Mouse (Mus musculus): ENCODE results near the gene Spty2d1. TPM values are rescaled to one million over a fixed set of nuclear protein-coding genes. Genes with fewer than 3 reads are reported as not detected.

Spty2d1 gene
- polyA plus RNA-seq, 1 experiment from 2014 or later = 12.8 TPM

GRCm38 (mm10) chr7:46969898-46970297 lies 38.3 kb downstream of the Spty2d1 start:
- Histone ChIP-seq H3K9me3 (peaks cover 7% of the 10 kb centered on the region; the same call in 1 of the 2 replicates), H3K4me3 (no peak overlapping the region), H3K36me3 (replicated peaks) (no peaks in the 10 kb centered on the region), H3K27ac (replicated peaks) (no peak overlapping the region), H3K27me3 (replicated peaks; ENCODE audit: low read depth, poor library complexity, severe bottlenecking) (no peaks in the 10 kb centered on the region), H3K4me1 (no peaks in the 10 kb centered on the region)
- no peak for DNase-seq (ENCODE audit: low spot score)
- 83% methylated on average over 4 of the region's 4 CpGs for WGBS

DNA sequence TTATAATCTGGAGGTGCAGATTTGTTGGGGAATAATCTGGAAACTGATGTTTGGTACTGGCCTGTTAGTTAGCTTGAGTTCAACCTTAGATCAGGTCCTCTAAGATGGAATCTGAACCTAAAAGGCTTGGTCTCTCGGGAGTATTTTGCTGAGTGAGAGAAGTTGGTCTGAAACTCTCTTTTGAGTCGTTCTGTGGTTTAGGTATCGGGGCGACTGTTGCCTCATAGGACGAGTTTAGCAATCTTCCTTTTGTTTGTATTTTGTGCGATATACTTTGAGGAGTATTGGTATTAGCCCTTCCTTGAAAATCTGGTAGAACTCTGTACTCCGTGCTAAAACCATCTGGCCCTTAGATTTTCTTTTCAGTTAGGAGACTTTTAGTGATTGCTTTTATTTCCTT lies 44.1 kb downstream of the Spty2d1 start:
- no peak for DNase-seq (ENCODE audit: low spot score)
- no peak overlapping the region for H3K27ac ChIP-seq (replicated peaks)
- H3K36me3 ChIP-seq (replicated peaks) = no peaks in the 10 kb centered on the region
- peaks cover 17% of the 10 kb centered on the region for H3K27me3 ChIP-seq (replicated peaks; ENCODE audit: low read depth, poor library complexity, severe bottlenecking)
- H3K4me3 ChIP-seq = no peak overlapping the region
- peaks cover 5% of the 10 kb centered on the region for H3K4me1 ChIP-seq
- 87% methylated on average over 7 of the region's 7 CpGs for WGBS
- no peaks in the 10 kb centered on the region for H3K9me3 ChIP-seq

GRCm38 (mm10) chr7:46962806-46963618 lies 45.2 kb downstream of the Spty2d1 start:
- Histone ChIP-seq H3K36me3 (replicated peaks) (no peaks in the 10 kb centered on the region), H3K4me1 (peaks cover 5% of the 10 kb centered on the region), H3K27me3 (replicated peaks; ENCODE audit: low read depth, poor library complexity, severe bottlenecking) (peaks cover 17% of the 10 kb centered on the region), H3K4me3 (no peak overlapping the region), H3K27ac (replicated peaks) (peak overlapping the region; percentile 75), H3K9me3 (no peaks in the 10 kb centered on the region)
- WGBS = 1% methylated on average over 9 of the region's 9 CpGs
- peak; percentile 80 for DNase-seq (ENCODE audit: low spot score)

DNA sequence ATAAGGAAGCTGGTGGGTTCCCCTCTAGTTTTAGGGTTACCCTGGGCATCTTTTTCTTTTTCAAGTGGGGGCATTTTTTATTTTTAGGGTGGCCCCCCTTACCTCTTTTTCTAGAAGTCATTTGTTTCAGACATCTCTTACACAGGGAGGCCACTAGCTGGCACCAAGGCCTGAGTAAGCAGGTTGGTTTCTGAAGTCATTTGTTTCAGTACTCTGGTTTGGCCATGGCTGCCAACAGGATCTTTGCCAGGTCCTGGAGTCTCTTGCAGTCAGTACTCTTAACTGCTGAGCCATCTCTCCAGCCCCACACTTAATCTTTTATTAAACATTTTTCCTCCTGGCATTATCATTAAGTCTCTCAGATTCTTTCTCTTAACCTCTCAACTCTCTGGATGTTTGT lies 46.1 kb downstream of the Spty2d1 start:
- H3K9me3 ChIP-seq = no peaks in the 10 kb centered on the region
- H3K36me3 ChIP-seq (replicated peaks) = no peaks in the 10 kb centered on the region
- H3K4me3 ChIP-seq = no peak overlapping the region
- no peak overlapping the region for H3K27ac ChIP-seq (replicated peaks)
- peaks cover 14% of the 10 kb centered on the region for H3K4me1 ChIP-seq
- peaks cover 17% of the 10 kb centered on the region for H3K27me3 ChIP-seq (replicated peaks; ENCODE audit: low read depth, poor library complexity, severe bottlenecking)
- DNase-seq (ENCODE audit: low spot score) = no peak

GRCm38 (mm10) chr7:46960991-46961390 lies 47.2 kb downstream of the Spty2d1 start:
- Histone ChIP-seq H3K36me3 (replicated peaks) (no peaks in the 10 kb centered on the region), H3K4me1 (peaks cover 15% of the 10 kb centered on the region), H3K27me3 (replicated peaks; ENCODE audit: low read depth, poor library complexity, severe bottlenecking) (peaks cover 17% of the 10 kb centered on the region), H3K4me3 (no peak overlapping the region), H3K27ac (replicated peaks) (no peak overlapping the region), H3K9me3 (no peaks in the 10 kb centered on the region)
- 70% methylated on average over 3 of the region's 3 CpGs for WGBS
- DNase-seq (ENCODE audit: low spot score) = no peak

- H3K36me3 ChIP-seq (replicated peaks) = peaks cover 18% of the 10 kb centered on the region
- peaks cover 17% of the 10 kb centered on the region for H3K27me3 ChIP-seq (replicated peaks; ENCODE audit: low read depth, poor library complexity, severe bottlenecking)
- DNase-seq (ENCODE audit: low spot score) = no peak
- no peaks in the 10 kb centered on the region for H3K9me3 ChIP-seq
- H3K4me1 ChIP-seq = peaks cover 15% of the 10 kb centered on the region
- 18% methylated on average over 9 of the region's 9 CpGs for WGBS
- H3K27ac ChIP-seq (replicated peaks) = peak overlapping the region; percentile 83; the same call in 1 of the 2 replicates
- peak overlapping the region; percentile 88 for H3K4me3 ChIP-seq
Measured at GRCm38 (mm10) chr7:46958853-46959252, 49.4 kb downstream of the Spty2d1 start.

DNA sequence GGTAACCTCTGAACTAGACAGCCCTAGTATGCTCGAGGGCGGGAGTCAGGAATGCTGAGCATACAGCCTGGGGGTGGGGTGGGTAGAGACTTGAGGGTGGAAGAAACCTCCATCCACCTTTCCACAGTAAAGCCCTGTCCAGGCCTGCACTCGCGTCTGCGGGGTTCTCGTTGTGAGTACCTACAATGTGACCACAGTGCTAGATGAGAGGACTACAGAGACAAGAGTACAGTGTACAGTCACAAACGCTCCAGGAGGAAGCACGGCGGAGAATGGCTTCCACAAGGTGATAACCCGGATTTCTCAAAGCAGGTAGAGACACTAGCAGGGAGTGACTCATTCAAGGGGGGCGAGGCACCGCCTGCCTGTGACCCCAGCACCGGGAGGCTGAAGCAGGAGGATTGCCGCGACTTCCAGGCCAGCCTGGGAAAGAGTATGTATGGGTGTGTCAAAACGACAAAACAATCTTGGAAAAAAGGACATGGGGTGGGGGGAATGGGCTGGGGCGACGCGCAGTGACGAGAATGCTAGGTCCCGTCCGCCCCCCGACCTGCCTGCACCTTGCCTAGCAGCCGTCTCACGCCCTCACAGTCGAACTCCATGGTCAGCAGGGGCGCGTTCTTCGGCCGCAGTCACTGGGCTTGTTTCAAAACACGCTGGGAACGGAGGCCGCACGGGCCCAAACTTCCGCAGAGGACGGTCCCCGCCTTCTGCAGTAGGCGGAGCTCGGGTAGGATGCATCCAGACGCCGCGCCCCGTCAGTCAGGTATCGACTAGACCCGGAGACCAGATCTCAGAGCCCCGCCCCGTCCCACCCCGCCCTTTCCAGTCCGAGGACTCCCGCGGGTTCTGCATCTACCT lies 50.1 kb downstream of the Spty2d1 start, which contains the start of gene Uevld:
Gene Uevld (minus strand): TSS at position 697 of the 861 bp plus-strand sequence.
- peak within 1 kb of the TSS; percentile 88 for H3K4me3 ChIP-seq
- H3K36me3 ChIP-seq (replicated peaks) = peaks cover 26% of the 10 kb centered on the region
- DNase-seq (ENCODE audit: low spot score) = peak; percentile 96
- WGBS = 1% methylated on average over 51 of the region's 51 CpGs
- peaks cover 14% of the 10 kb centered on the region for H3K4me1 ChIP-seq
- H3K27me3 ChIP-seq (replicated peaks; ENCODE audit: low read depth, poor library complexity, severe bottlenecking) = peaks cover 17% of the 10 kb centered on the region
- no peaks in the 10 kb centered on the region for H3K9me3 ChIP-seq
- H3K27ac ChIP-seq (replicated peaks) = peak within 1 kb of the TSS; percentile 83

Other genes starting within 250 kb of the Spty2d1 start
- gene Hps5, start 212.3 kb downstream of the Spty2d1 start, polyA plus RNA-seq (2016; fragmentation: Nextera tagmentation; extraction: Ambion mirVana) = 17.6 and 19.2 TPM in 2 replicates
- gene Gtf2h1, start 212.3 kb downstream of the Spty2d1 start, polyA plus RNA-seq (2016; fragmentation: Nextera tagmentation; extraction: Ambion mirVana) = 49.3 and 50.6 TPM in 2 replicates
- 2,643 and 3,168 TPM in 2 replicates for gene Ldha, start 166.9 kb downstream of the Spty2d1 start, polyA plus RNA-seq (2016; fragmentation: Nextera tagmentation; extraction: Ambion mirVana)
- gene Ldhc, start 147.2 kb downstream of the Spty2d1 start, polyA plus RNA-seq (2016; fragmentation: Nextera tagmentation; extraction: Ambion mirVana) = 0.31 TPM in 1 of 2 replicates, not detected in the other
- 260 and 265 TPM in 2 replicates for gene Tsg101, start 88.4 kb downstream of the Spty2d1 start, polyA plus RNA-seq (2016; fragmentation: Nextera tagmentation; extraction: Ambion mirVana)
- gene Uevld, start 49.9 kb downstream of the Spty2d1 start, polyA plus RNA-seq (2016; fragmentation: Nextera tagmentation; extraction: Ambion mirVana) = 12.7 TPM in 2 replicates
- not detected in 2 replicates for gene Gm9999, start 24.8 kb downstream of the Spty2d1 start, polyA plus RNA-seq (2016; fragmentation: Nextera tagmentation; extraction: Ambion mirVana)
- 11.3 and 11.7 TPM in 2 replicates for gene Tmem86a, start 42.2 kb upstream of the Spty2d1 start, polyA plus RNA-seq (2016; fragmentation: Nextera tagmentation; extraction: Ambion mirVana)
- 2.9 and 3.2 TPM in 2 replicates for gene Ptpn5, start 125.3 kb upstream of the Spty2d1 start, polyA plus RNA-seq (2016; fragmentation: Nextera tagmentation; extraction: Ambion mirVana)
- gene Mrgpra6, start 196.5 kb upstream of the Spty2d1 start, polyA plus RNA-seq (2016; fragmentation: Nextera tagmentation; extraction: Ambion mirVana) = not detected in 2 replicates
- gene Mrgpra9, start 244.4 kb upstream of the Spty2d1 start, polyA plus RNA-seq (2016; fragmentation: Nextera tagmentation; extraction: Ambion mirVana) = not detected in 2 replicates